Mouse (Mus musculus) G1E-ER4 (cell line): ENCODE measurements around the gene Sun2. TPM values are rescaled to one million over a fixed set of nuclear protein-coding genes. Genes with fewer than 3 reads are reported as not detected.

Experiments used
- GATA1 ChIP-seq: IDR thresholded peaks from one replicate; pipeline ENCODE4 v1.8.0; 2012; ENCODE audit warnings: low read length, inconsistent platforms
- polyA plus RNA-seq: library from polyadenylated mRNA; stranded (reverse); fragments of >175 nt; gene quantifications from 2 replicates; pipeline ENCODE4 v1.2.3, GENCODE M21; 2012

Gene Sun2
- polyA plus RNA-seq, 1 experiment, result 33.4 TPM

DNA sequence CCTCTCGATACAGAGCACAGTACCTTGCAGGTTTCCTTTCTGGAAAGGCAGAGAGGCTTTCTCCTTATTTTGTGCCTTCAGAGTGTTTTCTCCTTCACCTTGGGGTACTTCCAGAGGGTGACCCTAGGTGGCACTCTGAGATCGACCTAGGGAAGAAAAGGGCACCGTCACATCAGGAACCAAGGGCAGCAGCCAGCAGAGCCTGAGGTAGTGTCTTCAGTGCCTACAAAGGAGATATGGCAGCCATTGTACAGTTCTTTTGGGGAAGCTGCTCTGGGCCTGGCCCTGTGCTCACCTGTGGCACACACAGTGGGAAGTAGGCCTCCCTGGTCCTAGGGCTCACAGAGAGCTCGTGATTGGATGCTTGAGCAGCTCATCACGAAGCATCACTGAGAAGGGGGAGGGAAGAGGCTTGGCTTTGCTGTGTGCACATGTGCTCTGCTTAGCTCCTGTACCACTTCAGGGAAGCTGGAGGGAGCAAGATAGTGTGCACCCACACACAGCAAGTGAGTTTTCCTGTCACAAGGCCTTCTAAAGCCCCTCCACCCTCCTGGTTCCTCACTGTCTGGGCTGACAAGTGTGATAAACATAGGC, 34.0 kb downstream of the Sun2 start:
- no peak for TF ChIP-seq GATA1

DNA sequence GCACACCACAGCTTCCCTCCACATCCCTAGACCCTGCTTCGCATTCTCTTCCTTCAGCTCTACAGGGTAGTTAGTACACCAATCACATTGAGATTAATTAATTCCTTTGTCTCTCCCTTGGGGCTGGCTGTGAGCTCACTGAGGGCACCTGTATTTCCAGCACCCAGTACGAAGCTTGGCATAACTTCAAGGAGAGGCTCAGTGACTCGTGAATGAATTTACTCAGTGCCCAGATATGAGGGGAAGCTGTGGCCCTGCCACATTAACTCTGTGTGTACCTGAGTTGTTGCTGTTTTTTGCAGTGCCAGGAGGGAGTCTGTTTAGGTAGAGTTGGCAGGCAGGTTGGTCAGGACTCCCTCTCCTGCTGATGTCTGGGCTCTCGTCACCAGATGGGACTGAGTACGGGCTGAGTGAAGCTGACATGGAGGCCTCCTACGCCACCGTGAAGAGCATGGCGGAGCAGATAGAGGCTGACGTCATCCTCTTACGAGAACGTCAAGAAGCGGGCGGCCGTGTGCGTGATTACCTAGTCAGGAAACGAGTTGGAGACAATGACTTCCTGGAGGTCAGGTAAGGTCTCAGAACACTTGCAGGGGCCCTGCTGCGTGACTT, 35.6 kb downstream of the Sun2 start:
- no peak for TF ChIP-seq GATA1

DNA sequence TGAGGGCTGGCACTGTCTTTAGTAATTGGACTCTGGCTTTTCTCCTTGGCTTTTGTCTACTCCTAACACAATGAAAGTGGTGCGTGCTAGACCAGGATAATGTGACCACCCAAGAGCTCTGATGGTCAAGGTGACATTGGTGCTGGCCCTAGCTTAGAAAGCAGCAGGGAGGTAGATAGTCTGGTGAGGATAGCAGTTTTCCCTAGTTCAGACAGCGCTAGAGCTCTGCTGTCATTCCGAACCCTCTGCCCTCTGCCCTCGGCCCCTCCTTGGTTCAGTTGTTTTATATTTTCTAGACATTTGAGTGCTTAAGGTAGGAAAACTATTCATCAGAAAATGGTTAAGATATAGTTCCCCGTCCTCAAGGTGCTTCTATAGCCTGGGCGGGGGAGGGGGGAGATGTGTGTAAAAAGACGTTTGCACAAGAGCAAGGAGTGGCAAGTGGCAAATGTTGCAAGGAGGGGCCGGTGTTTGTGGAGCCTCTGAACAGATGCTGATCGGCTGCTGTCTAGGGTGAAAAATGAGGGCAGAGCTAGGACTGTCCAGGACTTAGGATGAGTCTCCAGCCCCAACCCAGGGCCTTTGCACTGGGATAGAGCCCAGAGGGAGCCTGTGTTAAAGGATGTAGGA, 44.7 kb downstream of the Sun2 start:
- TF ChIP-seq GATA1, result no peak

GRCm38 (mm10) chr15:79697011-79697410, 45.3 kb downstream of the Sun2 start:
- no peak for TF ChIP-seq GATA1

DNA sequence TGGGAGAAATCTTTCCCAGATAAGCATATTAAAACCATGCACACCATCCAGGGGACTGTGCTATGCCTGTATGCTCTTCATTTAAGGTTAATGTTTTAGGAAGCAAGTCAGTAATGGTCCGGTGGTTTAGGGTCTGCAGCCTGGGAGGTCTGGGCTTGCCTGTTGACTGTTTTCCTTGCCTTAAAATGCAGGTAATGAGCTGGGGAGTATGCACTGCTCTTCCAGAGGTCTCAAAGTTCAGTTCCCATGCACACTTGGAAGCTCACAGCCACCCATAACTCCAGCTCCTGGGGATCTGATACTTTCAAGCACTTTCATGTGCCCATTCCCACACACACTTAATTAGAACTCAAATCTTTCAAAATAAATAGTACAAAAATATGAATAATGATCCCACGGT, 45.8 kb downstream of the Sun2 start:
- no peak for TF ChIP-seq GATA1

GRCm38 (mm10) chr15:79695516-79695915, 46.8 kb downstream of the Sun2 start:
- peak; percentile 79 for TF ChIP-seq GATA1

DNA sequence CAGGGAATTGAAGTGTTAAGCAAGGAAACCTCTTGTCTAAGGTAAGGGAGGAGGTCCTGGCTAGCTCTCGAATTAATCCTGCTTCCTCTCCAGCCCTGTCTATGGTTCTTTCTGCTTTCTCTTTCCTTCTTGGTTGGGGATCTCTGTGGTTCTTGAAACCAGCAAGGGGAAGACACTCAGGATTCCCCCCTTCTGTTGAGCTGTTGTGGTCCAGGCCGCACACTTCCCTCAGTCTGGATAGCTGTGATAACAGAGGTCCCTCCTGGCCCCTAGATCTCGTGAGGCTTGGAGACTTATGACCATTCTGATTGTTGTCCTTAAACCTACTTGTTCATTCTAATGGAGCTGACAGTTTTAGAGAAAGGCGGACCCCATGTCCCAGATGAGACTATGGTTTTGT, 47.8 kb downstream of the Sun2 start:
- peak; percentile 27 for TF ChIP-seq GATA1

DNA sequence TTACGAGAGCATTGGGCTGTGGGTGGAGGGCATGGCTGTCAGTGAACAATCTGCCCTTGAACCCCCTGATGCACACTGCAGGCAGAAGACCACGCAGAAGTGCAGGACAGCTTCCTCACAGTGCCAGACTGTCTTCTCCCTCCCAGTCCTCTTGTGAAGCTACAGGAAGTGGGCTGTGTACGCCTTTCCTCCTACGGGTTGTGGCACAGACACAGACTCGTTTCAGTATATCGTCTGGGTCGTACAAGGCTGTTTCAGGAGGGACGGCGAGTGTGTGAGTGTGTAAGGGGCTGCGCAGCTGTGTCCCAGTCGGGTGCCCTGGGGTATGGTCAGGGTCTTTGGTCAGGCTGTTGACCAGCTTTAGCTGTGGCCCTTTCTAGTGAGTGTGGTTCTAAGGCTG, 48.6 kb downstream of the Sun2 start:
- TF ChIP-seq GATA1, result no peak

DNA sequence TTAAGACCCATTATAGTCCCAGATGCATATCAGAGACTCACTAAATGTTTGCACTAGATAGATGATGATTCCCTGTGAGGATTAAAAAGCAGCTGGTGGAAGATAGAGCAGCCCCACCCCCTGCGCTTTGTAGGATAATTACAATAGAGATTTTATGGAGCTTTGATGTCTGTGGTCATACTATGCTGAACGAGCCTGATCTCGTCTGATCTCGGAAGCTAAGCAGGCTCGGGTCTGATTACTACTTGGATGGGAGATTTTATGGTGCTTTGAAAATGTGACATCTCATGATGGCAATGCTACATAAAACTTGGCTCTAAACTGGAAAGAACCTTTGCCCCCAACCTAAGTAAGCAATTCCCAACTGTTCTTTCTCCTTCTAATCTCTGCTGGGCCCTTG, 50.0 kb downstream of the Sun2 start:
- no peak for TF ChIP-seq GATA1

- TF ChIP-seq GATA1, result no peak
These were observed 51.3 kb downstream of the Sun2 start for GRCm38 (mm10) chr15:79691023-79691508.

DNA sequence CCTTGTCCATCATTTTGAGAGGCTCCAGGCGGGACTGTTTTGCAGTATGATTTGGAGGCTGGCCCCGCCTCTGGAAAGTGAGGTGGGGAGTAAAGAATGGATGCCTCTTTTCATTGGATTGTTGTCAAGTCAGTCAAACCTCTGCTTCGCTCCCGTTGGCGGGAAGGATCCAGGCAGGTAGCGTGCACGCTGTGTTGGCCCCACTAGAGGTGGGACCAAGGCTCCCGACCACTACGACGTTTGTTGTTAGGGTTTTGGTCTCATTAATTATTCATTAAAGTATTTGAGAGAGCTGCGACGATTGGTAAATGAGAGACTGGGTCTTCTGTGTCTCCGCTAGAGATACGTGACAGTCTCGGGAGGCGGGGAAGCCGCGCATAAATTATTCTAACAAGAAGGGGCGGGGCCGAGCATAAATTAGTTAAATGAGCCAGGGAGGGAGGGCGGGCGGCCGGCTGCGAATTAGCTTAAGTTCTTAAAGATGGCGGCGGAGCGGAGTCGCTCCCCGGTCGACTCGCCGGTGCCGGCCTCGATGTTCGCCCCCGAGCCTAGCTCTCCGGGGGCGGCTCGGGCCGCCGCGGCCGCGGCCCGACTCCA, 51.8 kb downstream of the Sun2 start, which contains the start of gene Gtpbp1:
TSS of gene Gtpbp1 (plus strand) at position 420 of the 597 bp plus-strand sequence.
- TF ChIP-seq GATA1, result no peak

GRCm38 (mm10) chr15:79689662-79690425, 52.5 kb downstream of the Sun2 start:
- no peak for TF ChIP-seq GATA1

- TF ChIP-seq GATA1, result no peak
These were observed 53.9 kb downstream of the Sun2 start for GRCm38 (mm10) chr15:79688268-79688956.

DNA sequence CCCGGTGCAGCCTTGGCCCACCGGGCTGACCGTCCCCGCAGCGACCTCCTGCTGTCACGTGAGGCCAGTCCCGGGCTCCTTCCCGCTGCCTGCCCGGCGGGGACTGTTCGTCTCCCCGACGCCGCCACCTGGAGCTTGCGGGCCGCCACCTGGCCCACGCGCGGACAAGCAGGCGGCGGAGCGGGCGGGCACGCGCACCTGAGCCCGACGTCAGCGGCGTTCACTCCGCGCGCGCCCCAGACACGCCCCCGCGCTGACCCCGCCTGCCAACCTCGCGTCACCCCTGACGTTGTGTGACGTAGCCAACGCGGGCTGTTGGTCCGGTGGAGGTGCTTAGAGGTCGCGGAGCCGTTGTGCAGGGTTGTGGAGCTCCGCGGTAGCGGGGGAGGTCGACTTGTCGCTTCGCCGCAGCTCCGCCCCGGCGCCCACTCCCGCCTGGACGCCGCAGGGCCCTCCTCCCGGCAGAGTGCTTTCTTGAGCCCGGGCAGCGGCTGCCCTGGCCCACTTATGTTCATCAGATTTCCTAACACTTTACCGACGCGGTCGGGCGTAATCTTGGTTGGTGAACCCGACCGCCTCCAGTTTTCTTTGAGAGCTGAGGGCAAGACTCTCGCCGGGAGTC, 54.6 kb downstream of the Sun2 start, which contains the start of gene Josd1:
TSS of gene Josd1 (minus strand) at position 274 of the 622 bp plus-strand sequence.
- no peak for TF ChIP-seq GATA1
